Mouse (Mus musculus): ENCODE results near the gene Apoc3. TPM values are rescaled to one million over a fixed set of nuclear protein-coding genes. Genes with fewer than 3 reads are reported as not detected.

The Apoc3 gene
- total RNA-seq, 2 experiments from 2014 or later: not detected

DNA sequence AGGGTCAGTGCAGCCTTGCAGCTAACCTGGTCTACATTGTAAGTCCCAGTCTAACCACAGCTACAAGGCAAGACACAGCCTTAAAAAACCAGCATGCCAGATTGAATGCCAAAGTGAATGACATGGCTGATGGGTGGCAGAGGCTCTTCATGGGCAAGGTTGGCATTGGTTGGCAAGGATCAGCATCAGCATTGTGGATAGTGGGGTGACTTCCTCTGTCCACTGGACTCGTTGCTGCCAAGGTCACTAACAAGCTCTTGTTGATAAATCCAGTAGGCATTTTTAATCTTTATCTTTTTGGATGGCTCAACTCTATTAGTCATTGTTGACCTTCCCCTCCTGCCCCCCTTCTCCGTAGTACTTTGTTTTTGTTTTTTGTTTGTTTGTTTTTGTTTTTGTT, 35.8 kb downstream of the Apoc3 start:
- intact Hi-C loops (cut with DNase I): loop anchor here (2.0 to 10.0 kb wide), 2 partner anchors 45 to 285 kb away; no protein-coding TSS in a partner anchor
- no peak for DNase-seq

DNA sequence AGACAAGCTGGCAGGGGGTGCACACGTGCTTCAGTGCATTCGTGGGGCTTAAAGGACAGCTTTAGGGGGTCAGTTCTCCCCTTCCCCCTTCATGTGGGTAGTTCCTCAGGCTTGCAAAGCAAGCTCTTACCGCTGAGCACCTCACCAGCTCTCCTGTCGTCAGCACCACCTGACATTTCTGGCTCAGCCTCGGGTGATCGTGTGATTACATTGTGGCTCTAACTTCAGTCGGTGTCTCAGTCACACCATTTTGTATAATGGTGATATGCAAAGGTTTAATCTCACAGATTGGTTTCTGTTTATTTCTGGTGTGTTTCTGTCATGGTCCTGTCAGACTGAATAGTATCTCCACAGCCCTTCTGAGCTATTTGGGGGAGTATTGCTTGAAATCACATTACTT, 36.5 kb downstream of the Apoc3 start:
- intact Hi-C loops (cut with DNase I): loop anchor here (10.0 kb wide), 1 partner anchor 284 kb away; no protein-coding TSS in a partner anchor

DNA sequence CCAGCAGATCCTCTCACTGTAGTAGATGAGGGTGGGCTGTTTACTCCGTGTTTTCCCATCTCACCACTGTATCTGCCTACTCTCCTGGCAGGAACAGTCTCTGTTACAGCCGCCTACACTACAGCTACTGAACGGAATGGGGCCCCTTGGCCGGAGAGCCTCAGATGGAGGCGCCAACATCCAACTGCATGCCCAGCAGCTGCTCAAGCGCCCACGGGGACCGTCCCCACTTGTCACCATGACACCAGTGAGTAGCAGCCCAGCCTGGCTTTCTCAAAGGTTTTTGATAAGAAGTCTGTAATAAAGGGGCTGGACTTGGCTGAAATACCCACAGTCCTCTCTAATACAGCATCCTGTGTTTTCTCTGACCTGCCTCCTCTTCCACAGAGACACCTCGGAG, 37.0 kb downstream of the Apoc3 start:
- DNase-seq: peak; percentile 57 to 59
- intact Hi-C loops (cut with DNase I): loop anchor here (10.0 kb wide), 1 partner anchor 284 kb away; no protein-coding TSS in a partner anchor

More for the DNA sequence above, 36.5 kb downstream of the Apoc3 start:
- no peak for DNase-seq

DNA sequence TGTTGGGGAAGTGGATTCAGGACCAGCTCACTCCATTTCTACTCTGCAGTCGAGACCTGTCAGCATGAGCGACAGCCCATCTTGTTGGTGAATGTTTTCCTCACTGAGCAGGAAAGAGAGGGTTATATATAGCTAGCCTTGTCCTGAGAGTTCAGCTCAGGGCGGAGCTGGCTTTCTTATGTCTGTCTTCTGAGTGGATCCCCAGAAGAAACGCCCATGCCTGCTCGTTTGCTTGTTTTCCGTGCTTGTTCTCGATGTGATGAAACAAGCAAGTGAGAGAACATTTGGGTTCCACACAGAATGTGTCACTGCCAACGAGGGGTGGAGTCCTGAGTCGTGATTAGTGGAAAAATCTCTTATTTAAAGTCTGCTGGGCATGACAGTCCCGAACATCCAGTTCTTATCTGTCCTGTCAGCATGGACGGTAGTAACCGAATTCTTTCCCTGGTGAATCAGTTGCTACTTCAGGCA, 38.7 kb downstream of the Apoc3 start:
- peak; percentile 59 to 60 for DNase-seq

DNA sequence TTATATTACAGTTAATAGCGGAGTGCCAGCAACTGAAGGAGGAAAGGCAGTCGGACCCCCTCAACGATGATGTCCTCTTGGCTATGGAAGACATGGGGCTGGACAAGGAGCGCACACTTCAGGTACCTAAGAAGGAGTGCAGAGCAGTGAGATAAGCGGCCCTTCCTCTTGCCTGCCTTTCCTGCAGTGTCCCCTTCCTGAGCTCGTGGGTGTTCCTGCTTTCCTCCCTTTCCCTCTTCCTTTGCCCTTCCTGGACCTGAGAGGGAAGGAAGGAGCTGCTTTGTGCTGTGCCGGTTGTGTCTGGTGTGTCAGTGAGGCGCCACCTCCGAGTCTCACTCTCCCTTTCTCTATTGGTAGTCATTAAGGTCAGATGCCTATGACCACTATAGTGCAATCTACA, 40.6 kb downstream of the Apoc3 start:
- intact Hi-C loops (cut with DNase I): loop anchor here (10.0 kb wide), 1 partner anchor 280 kb away; no protein-coding TSS in a partner anchor

More for the DNA sequence above, 38.7 kb downstream of the Apoc3 start:
- intact Hi-C loops (cut with DNase I): loop anchor here (10.0 kb wide), 1 partner anchor 282 kb away; no protein-coding TSS in a partner anchor

DNA sequence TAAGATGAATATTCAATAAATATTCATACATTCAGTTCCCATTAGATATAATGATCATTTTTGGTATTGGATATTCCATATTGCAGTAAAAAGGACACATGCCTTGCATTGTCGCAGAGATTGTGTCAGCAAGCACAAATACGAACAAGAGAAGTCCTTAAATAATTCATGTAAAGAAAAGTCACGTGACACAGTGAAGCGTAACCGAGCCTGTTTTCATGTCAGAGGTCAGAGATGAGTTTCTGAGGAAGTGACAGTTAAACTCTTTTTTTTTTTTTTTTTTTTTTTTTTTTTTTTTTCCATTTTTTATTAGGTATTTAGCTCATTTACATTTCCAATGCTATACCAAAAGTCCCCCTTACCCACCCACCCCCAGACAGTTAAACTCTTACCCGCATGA, 42.8 kb downstream of the Apoc3 start:
- intact Hi-C loops (cut with DNase I): loop anchor here (10.0 kb wide), 1 partner anchor 278 kb away; no protein-coding TSS in a partner anchor
- DNase-seq: no peak

More for the DNA sequence above, 40.6 kb downstream of the Apoc3 start:
- DNase-seq: no peak

DNA sequence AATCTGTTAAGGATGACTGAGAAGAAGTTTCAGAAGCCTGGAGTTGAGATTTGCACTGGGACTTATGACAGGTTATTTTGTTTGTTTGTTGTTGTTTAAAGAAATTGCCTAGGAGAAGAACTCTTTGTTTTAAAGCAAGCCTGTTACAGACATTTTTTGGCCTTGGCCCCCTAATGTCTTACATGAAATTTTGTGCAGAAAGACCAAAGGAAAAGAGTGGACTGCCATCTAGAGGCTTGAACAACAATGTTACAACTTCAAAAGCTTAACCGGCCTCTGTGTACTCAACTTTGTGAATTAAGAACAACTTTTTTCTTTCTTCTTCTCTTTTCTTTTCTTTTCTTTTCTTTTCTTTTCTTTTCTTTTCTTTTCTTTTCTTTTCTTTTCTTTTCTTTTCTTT, 43.8 kb downstream of the Apoc3 start:
- peak in 1 of 2 experiments; percentile 42 for DNase-seq
- intact Hi-C loops (cut with DNase I): loop anchor here (2.0 to 10.0 kb wide), 4 partner anchors 65 to 277 kb away; partner anchors contain the start of genes Pafah1b2 and Sik3

DNA sequence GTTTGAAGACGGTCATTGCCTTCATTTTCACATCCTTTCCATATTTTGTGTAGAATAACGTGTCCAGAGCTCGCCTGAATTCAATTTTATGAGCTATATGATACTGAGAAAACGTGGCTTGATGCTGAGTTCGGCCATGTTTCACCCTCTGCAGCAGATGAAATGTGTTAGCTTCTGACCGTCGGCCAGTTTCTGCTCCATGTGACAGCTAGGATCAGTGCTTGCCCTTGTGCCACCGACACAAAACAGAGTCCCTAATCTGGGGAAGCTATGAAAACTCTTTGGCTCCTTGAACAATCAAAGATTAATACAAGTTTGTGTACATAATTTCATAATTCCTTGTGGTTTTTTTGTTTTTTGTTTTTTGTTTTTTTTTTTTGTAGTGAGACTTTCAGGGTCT, 44.2 kb downstream of the Apoc3 start:
- DNase-seq: no peak
- intact Hi-C loops (cut with DNase I): loop anchor here (2.0 to 10.0 kb wide), 4 partner anchors 64 to 276 kb away; partner anchors contain the start of genes Pafah1b2 and Sik3

DNA sequence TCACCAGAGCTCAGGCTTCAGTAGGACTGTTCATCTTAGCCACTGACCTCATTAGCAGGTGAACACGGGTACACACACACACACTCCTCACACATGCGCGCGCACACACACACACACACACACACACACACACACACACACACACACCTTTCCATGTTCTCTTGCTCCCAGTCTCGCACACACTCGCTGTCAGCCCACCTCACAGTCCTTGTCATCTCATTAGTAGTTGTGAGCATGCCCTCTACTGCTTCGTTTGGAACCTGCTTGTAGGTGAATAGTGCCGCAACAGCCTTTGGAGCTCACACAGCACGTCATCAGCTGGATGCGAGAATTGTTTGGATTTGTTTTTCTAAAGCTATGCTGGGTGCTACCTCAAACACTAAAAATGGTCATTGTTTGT, 46.1 kb downstream of the Apoc3 start:
- DNase-seq: no peak
- intact Hi-C loops (cut with DNase I): loop anchor here (5.0 kb wide), 1 partner anchor 37 kb away; no protein-coding TSS in a partner anchor

DNA sequence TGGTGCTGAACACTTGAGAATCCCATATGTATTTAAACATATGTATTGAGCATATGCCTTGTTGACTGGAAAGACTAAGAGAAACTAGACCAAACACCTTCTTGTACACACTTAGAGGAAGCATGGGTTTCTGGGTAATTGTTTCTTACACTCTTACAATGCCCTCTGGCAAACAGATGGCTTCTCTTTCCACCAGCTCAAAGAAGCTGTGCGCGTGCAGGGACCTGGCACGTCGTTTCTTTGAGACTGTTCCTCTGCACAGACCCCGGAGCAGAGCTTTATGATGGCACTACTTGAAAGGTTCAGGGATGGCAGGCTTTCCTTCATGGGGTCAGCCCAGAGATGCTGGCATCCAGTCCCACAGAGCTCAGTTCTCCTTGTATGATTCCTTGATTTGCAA, 46.5 kb downstream of the Apoc3 start:
- intact Hi-C loops (cut with DNase I): loop anchor here (5.0 kb wide), 1 partner anchor 37 kb away; no protein-coding TSS in a partner anchor
- no peak for DNase-seq

DNA sequence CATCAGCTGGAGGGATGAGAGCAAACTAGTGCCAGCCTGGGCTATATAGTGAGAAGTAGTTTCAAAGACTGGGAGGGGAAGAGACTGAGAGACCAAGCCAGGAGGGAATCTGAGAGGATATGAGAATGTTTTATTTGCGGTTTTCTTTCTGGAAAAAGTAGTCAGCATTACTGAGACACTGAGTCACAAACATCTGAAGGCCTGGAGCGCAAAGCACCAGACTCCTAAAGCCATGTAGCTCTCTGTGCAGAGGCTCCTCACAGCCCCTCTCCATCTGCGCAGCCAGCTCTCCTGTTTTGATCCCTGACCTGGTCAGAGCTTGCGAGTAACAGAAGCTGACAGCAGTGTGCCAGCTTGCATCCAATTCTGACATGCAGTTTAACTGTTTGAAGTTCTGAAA, 47.1 kb downstream of the Apoc3 start:
- intact Hi-C loops (cut with DNase I): loop anchor here (5.0 kb wide), 1 partner anchor 36 kb away; no protein-coding TSS in a partner anchor
- DNase-seq: no peak

DNA sequence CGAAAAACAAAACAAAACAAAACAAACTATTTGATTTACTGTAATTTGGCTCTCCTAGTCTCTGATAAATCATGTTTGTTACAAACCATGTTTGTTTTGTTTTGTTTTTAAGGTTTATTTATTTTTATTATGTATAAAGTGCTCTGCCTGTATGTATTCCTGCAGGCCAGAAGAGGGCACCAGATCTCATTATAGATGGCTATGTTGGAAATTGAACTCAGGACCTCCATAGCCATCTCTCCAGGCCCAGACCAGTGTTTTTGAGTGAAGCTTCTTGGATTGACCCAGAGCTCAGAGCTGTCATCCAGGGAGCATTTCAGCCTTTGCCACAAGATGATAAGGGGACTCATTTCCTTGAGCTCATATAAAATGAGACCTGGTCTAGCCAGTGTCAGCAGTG, 49.0 kb downstream of the Apoc3 start:
- intact Hi-C loops (cut with DNase I): loop anchor here (5.0 kb wide), 1 partner anchor 34 kb away; no protein-coding TSS in a partner anchor

DNA sequence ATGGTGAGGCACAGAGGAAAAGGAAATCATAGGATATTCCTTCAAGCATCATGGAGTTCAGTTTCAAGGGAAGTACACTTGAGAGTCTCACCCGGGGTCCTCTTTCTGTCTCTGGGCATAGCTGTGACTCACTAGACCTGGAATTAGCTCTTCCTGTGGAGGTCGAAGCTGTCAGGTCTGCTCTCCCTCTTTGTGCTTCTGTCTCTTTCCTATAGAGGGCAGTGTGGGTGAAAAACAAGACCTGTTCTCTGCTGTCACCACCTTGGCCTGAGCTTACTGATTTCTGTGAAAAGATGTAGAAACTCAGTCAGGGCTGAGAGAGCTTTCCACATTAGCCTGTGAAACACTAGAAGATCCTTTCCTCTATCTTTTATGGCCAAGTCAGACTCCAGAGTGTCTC, 50.2 kb downstream of the Apoc3 start:
- peak in 1 of 2 experiments; percentile 46 for DNase-seq
- intact Hi-C loops (cut with DNase I): loop anchor here (5.0 kb wide), 1 partner anchor 33 kb away; no protein-coding TSS in a partner anchor

More for the DNA sequence above, 49.0 kb downstream of the Apoc3 start:
- no peak for DNase-seq

DNA sequence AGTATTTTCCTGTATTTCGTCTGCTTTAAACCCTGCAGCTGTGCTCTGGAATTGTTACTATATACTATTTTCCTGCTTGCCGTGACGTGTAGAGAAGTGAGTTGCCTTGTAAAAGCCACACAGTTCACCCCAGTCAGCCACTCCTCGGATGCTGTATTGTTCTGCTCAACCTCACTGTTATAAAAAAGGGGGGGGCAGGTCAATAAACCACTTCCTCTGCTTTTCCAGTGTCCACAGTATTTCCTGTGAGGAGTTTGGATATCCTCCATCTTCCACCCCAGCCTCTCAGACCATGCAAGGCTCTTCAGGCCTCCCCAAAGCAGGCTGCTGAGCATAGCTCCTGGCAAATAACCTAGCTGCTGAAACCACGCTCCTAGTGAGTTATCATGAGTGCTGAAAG, 50.9 kb downstream of the Apoc3 start:
- intact Hi-C loops (cut with DNase I): loop anchor here (5.0 kb wide), 1 partner anchor 62 kb away; no protein-coding TSS in a partner anchor
- DNase-seq: no peak

Other genes with a start within 250 kb of the Apoc3 start
- gene Pafah1b2, start 222.9 kb downstream of the Apoc3 start, total RNA-seq (2021): 10 to 100 TPM; 67.7 to 67.8 TPM
- 10 to 100 TPM; 56.3 to 63.1 TPM for gene Sik3, start 222.8 kb downstream of the Apoc3 start, total RNA-seq (2021)
- under 1 TPM in 1 of 2 experiments, not detected in 1; 0.29 TPM for gene Apoa1, start 7.1 kb downstream of the Apoc3 start, total RNA-seq (2021)
- under 1 TPM in 1 of 2 experiments, not detected in 1; 0.12 TPM for gene Apoa4, start 5.1 kb upstream of the Apoc3 start, total RNA-seq (2021)
- not detected for gene Apoa5, start 33.0 kb upstream of the Apoc3 start, total RNA-seq (2021)
- gene Zpr1, start 37.4 kb upstream of the Apoc3 start, total RNA-seq (2021): 10 to 100 TPM; 18.7 to 19.1 TPM
- gene Bud13, start 47.4 kb upstream of the Apoc3 start, total RNA-seq (2021): 1 to 10 TPM; 7.4 to 7.7 TPM
- gene 4931429L15Rik, start 84.3 kb upstream of the Apoc3 start, total RNA-seq (2021): not detected